Mouse (Mus musculus) embryo, embryonic 10 days (tissue): ENCODE data around the gene Lemd2.

Source experiments
- DNase-seq: peaks from one replicate; pipeline ENCODE4 v3.0.0-alpha.2; 2015; ENCODE audit warnings: low spot score

Gene Lemd2

GRCm38 (mm10) chr17:27227258-27227657 lies 23.0 kb upstream of the Lemd2 start:
- DNase-seq: no peak

GRCm38 (mm10) chr17:27226701-27227100 lies 22.4 kb upstream of the Lemd2 start:
- no peak for DNase-seq

GRCm38 (mm10) chr17:27225801-27226200 lies 21.5 kb upstream of the Lemd2 start:
- no peak for DNase-seq

GRCm38 (mm10) chr17:27223821-27224220 lies 19.6 kb upstream of the Lemd2 start:
- no peak for DNase-seq

- DNase-seq: no peak
Observed at GRCm38 (mm10) chr17:27221562-27221961, 17.3 kb upstream of the Lemd2 start.

GRCm38 (mm10) chr17:27218916-27219315 lies 14.6 kb upstream of the Lemd2 start:
- DNase-seq: no peak

- DNase-seq: no peak
Observed at GRCm38 (mm10) chr17:27218364-27218763, 14.1 kb upstream of the Lemd2 start.

- peak; percentile 75 for DNase-seq
Observed at GRCm38 (mm10) chr17:27212768-27213525, 8.7 kb upstream of the Lemd2 start.

- no peak for DNase-seq
Observed at GRCm38 (mm10) chr17:27212006-27212405, 7.7 kb upstream of the Lemd2 start.

GRCm38 (mm10) chr17:27207113-27207707 lies 2.9 kb upstream of the Lemd2 start:
- peak; percentile 32 for DNase-seq

GRCm38 (mm10) chr17:27203358-27204074 lies 753 bp downstream of the Lemd2 start:
- peak; percentile 31 for DNase-seq

GRCm38 (mm10) chr17:27202919-27203357 lies 1.3 kb downstream of the Lemd2 start:
- no peak for DNase-seq

GRCm38 (mm10) chr17:27201981-27202380 lies 2.3 kb downstream of the Lemd2 start:
- DNase-seq: no peak

- DNase-seq: peak; percentile 55
Observed at GRCm38 (mm10) chr17:27200801-27201200, 3.5 kb downstream of the Lemd2 start.

- no peak for DNase-seq
Observed at GRCm38 (mm10) chr17:27199864-27200263, 4.4 kb downstream of the Lemd2 start.

GRCm38 (mm10) chr17:27199205-27199604 lies 5.1 kb downstream of the Lemd2 start:
- DNase-seq: no peak

- no peak for DNase-seq
Observed at GRCm38 (mm10) chr17:27196206-27196605, 8.1 kb downstream of the Lemd2 start.

GRCm38 (mm10) chr17:27194258-27195185 lies 9.7 kb downstream of the Lemd2 start:
- no peak for DNase-seq

GRCm38 (mm10) chr17:27191804-27192203 lies 12.5 kb downstream of the Lemd2 start:
- DNase-seq: no peak

GRCm38 (mm10) chr17:27191189-27191588 lies 13.1 kb downstream of the Lemd2 start:
- no peak for DNase-seq

GRCm38 (mm10) chr17:27189640-27190216 lies 14.5 kb downstream of the Lemd2 start:
- DNase-seq: peak; percentile 85
